Mouse (Mus musculus): ENCODE data around the gene Nup88. TPM values are rescaled to one million over a fixed set of nuclear protein-coding genes. Genes with fewer than 3 reads are reported as not detected.

The Nup88 gene
- 115 and 119 TPM in 2 replicates for polyA plus RNA-seq (2015; fragmentation: Nextera tagmentation; extraction: Ambion mirVana)

DNA sequence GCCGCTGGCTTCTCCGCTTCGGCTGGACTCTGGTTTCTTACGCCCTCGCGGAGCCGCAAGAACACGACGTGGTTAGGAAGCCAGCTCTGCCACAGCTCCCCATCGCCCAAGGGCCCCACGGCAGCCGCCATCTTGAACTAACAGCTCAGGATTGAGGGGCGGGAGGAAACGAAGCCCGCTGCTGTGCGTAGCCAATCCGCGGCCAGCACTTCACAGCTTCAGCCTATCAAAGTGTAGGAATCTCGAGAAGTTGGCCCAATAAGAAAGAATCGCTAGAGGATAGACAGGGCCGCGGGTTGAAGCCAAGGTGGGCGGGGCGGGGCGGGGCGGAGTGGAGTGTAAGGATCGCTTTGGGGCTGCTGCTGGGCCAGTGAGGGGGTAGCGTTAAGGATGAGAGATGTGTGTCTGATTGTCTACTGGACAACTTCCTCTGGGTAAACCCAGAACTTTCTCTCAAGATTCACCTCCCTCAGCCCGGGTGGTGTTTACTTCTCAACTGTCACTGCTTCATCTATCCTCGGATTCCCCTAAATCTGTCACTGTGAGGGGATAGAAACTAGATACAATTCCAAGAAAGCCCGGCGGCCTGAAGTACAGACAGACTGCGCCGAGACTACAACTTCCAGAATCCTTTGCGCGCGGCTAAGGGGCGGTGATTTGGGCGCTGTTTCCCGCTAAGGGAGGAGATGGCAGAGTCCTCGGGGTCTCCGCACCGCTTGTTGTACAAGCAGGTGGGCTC is at the start of gene Nup88, which contains the start of gene Rpain:
Nup88 (minus strand) TSS at position 153 of the 739 bp plus-strand sequence.
Rpain (plus strand) TSS at position 393 of the 739 bp plus-strand sequence.
- peak within 1 kb of the TSS; percentile 92 for H3K4me3 ChIP-seq (replicated peaks)
- peaks cover 13% of the 10 kb centered on the region for H3K4me1 ChIP-seq
- peak within 1 kb of the TSS; percentile 93 for H3K27ac ChIP-seq (replicated peaks)
- peaks cover 44% of the 10 kb centered on the region for H3K36me3 ChIP-seq
- H3K9ac ChIP-seq = peak within 1 kb of the TSS; percentile 94
- under 1% methylated on average over 43 of the region's 43 CpGs for WGBS
- peak within 1 kb of the TSS; percentile 65 for H3K4me2 ChIP-seq (replicated peaks)
- no peaks in the 10 kb centered on the region for H3K27me3 ChIP-seq
- peak; percentile 97 for ATAC-seq (ENCODE audit: insufficient number of reproducible peaks, low FRiP score, low TSS enrichment, low read depth)
- H3K9me3 ChIP-seq (replicated peaks) = no peaks in the 10 kb centered on the region

DNA sequence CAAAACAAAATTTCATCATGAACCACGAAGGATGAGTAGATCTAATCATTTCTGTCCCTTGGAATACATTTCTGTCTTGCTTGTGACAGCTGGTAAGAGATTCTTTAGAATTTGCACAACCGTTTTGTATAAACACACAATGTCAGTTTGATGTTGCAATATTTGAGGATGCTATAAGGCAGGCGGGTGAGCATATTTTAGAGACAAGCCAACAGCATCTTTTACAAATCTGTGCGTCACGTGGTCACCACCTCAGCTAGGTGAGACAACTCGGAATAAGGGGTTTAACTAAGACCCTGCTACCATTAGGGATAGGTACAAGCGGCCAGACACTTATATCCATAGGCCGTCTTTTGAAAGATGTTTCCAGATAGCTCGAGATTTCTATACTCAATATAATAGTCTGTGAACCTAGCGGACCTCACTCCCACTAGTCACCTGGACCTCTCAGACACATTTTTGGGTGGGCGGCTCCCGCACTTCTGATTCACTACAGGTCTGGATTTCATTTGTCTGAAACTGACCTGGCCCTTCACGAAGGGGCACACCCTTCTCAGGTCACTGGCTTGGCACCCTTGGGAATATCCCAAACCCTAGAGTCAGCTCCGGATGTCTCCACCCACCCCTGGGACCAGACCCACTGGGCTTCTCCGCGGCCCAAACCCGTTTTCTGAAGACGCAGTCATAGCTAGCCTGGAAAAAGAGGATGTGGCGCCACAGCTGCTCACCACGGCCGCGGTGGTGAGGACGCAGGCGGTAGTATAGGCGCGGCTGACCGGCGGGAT is 48.8 kb upstream of the Nup88 start:
- ATAC-seq (ENCODE audit: insufficient number of reproducible peaks, low FRiP score, low TSS enrichment, low read depth) = no peak; the same call in 1 of the 2 replicates
- 4% methylated on average over 28 of the region's 28 CpGs for WGBS
- Histone ChIP-seq H3K4me3 (replicated peaks) (peak overlapping the region; percentile 99), H3K9me3 (replicated peaks) (no peaks in the 10 kb centered on the region), H3K36me3 (peaks cover 18% of the 10 kb centered on the region; the same call in 1 of the 2 replicates), H3K9ac (peak overlapping the region; percentile 93), H3K4me1 (peaks cover 21% of the 10 kb centered on the region), H3K27ac (replicated peaks) (peak overlapping the region; percentile 89), H3K27me3 (no peaks in the 10 kb centered on the region), H3K4me2 (replicated peaks) (peak overlapping the region; percentile 74)

DNA sequence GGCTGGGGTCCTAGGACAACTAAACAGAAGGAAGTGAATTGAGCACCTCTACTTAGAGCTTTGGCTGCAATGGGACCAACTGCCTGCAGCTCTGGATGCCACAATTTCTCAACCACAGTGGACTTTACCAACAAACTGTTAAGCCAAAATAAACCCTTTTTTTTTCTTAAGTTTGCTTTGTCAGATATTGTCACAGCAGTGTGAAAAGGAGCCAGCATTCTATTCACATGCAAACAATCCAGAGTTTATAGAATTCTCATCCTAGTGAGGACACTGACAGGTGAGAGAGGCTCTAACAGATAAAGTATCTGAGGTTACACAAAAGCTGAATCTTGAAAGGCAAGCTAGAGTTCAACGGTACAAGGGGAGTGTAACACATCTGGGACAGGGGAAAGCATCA is 47.3 kb upstream of the Nup88 start:
- no peak overlapping the region for H3K9ac ChIP-seq
- H3K4me1 ChIP-seq = peaks cover 21% of the 10 kb centered on the region
- 95% methylated on average over 1 of the region's 1 CpGs for WGBS
- no peak overlapping the region for H3K27ac ChIP-seq (replicated peaks)
- no peak for ATAC-seq (ENCODE audit: insufficient number of reproducible peaks, low FRiP score, low TSS enrichment, low read depth)
- no peak overlapping the region for H3K4me3 ChIP-seq (replicated peaks)
- H3K9me3 ChIP-seq (replicated peaks) = no peaks in the 10 kb centered on the region
- peaks cover 24% of the 10 kb centered on the region for H3K36me3 ChIP-seq
- no peaks in the 10 kb centered on the region for H3K27me3 ChIP-seq
- H3K4me2 ChIP-seq (replicated peaks) = no peak overlapping the region

DNA sequence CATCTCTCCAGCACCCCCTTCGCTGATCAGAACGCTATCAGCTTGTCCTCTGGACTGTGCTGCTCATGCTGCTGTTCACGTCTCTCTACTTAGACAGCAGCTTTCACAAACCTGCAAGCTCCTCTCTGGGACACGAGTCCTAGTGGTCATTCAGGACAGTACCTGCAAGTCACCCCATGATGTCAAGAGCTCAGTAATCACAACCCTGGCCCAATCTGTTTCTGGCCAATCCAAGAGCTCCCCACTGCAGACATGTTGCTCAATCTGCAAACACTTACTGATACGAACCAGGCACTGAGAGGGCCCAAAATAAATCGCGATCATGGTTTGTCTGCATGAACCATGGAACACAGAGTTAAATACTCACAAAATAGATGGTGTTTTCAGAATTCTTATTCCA is 43.0 kb upstream of the Nup88 start:
- no peak overlapping the region for H3K4me3 ChIP-seq (replicated peaks)
- peaks cover 12% of the 10 kb centered on the region for H3K4me1 ChIP-seq
- H3K27ac ChIP-seq (replicated peaks) = no peak overlapping the region
- no peak overlapping the region for H3K9ac ChIP-seq
- no peak for ATAC-seq (ENCODE audit: insufficient number of reproducible peaks, low FRiP score, low TSS enrichment, low read depth)
- H3K36me3 ChIP-seq = peaks cover 46% of the 10 kb centered on the region
- no peaks in the 10 kb centered on the region for H3K27me3 ChIP-seq
- H3K4me2 ChIP-seq (replicated peaks) = no peak overlapping the region
- no peaks in the 10 kb centered on the region for H3K9me3 ChIP-seq (replicated peaks)
- 93% methylated on average over 7 of the region's 7 CpGs for WGBS

DNA sequence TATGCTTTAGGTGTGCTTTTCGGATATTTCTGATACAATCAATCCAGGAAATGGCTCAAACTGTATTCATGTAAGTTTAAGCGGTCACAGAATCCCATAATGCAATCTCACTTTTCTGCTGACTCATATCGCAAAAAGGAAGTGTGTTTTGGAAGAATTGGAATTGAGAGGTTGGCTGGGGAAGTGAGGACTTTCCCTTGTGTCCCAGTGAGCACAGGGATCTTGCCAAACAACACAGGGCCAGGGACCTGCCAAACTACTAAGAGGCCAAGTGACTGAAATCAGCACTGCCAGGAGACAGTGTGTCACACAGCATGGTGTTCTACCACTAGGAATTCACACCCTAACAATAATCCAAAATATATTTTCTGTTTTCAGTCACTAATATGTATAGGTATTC is 38.5 kb upstream of the Nup88 start:
- ATAC-seq (ENCODE audit: insufficient number of reproducible peaks, low FRiP score, low TSS enrichment, low read depth) = no peak
- Histone ChIP-seq H3K9me3 (replicated peaks) (no peaks in the 10 kb centered on the region), H3K4me2 (replicated peaks) (no peak overlapping the region), H3K27ac (replicated peaks) (no peak overlapping the region), H3K27me3 (no peaks in the 10 kb centered on the region), H3K36me3 (peaks cover 43% of the 10 kb centered on the region), H3K4me1 (peaks cover 2% of the 10 kb centered on the region), H3K9ac (no peak overlapping the region), H3K4me3 (replicated peaks) (no peak overlapping the region)
- WGBS = 89% methylated on average over 3 of the region's 3 CpGs

DNA sequence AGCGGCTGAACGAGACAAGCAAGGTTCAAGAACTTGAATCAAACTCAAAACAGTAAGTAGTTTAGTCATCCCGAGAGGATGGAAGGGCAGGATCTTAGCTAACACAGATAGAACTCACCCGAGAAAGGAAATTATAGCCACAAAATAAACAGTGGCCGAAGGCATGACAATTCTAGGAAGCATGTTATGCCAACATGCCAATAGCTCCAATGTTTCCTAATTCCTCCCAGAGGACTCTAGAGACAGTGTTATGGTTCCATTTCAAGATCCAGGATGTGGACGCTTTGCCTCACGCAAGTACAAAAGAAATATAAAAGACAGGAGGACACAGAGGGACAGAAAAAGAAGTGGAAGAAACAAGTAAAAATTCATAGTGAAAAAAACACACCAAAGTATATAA is 38.1 kb upstream of the Nup88 start:
- Histone ChIP-seq H3K9ac (no peak overlapping the region), H3K27ac (replicated peaks) (no peak overlapping the region), H3K4me1 (peaks cover 7% of the 10 kb centered on the region), H3K9me3 (replicated peaks) (no peaks in the 10 kb centered on the region), H3K4me2 (replicated peaks) (no peak overlapping the region), H3K4me3 (replicated peaks) (no peak overlapping the region), H3K36me3 (peaks cover 42% of the 10 kb centered on the region), H3K27me3 (no peaks in the 10 kb centered on the region)
- no peak for ATAC-seq (ENCODE audit: insufficient number of reproducible peaks, low FRiP score, low TSS enrichment, low read depth)
- WGBS = 86% methylated on average over 7 of the region's 7 CpGs

DNA sequence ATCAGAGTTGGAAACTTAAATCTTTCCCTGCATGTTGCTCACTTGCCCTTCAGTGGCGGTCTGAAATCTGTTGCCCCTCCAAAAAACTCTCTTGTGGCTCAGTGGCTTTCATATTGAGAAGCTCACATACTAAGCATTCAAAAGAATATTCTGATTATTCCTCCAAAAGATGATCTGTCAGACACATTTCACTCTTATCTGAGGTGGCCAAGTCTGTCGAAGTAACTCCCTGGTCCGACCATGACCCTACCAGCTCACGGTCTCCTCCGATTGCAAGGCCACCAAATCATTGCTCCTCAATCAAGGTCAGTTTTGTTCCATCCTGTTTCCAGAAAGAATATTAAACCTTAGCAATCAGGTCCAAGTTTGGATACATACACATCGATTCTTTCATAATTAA is 37.3 kb upstream of the Nup88 start:
- WGBS = 93% methylated on average over 6 of the region's 6 CpGs
- no peak for ATAC-seq (ENCODE audit: insufficient number of reproducible peaks, low FRiP score, low TSS enrichment, low read depth)
- H3K9ac ChIP-seq = no peak overlapping the region

DNA sequence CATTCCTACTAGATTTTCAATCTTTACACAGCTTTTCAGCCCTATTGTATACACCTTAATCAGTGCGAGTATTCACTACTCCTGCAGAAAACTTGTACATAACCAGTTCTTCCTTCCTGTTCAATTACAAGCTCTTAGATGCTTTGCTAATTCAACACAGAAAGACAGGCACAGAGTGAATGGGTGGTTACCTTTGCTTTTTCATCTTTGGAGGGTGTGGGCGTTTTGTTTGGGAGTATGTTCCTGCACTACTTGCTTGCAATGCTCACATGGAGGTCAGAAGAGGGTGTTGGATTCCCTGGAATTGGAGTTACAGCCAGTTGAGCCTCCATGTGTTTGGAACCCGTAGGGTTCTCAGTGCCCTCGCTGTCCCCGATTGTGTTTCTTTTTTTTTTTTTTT is 35.3 kb upstream of the Nup88 start:
- Histone ChIP-seq H3K4me1 (peaks cover 15% of the 10 kb centered on the region), H3K9me3 (replicated peaks) (no peaks in the 10 kb centered on the region), H3K27ac (replicated peaks) (0 out of 2 replicates have a peak overlapping the region, but pooled peaks have one; percentile 40), H3K27me3 (no peaks in the 10 kb centered on the region), H3K36me3 (peaks cover 18% of the 10 kb centered on the region), H3K9ac (no peak overlapping the region), H3K4me3 (replicated peaks) (peak overlapping the region; percentile 100), H3K4me2 (replicated peaks) (peak overlapping the region; percentile 45)
- no peak for ATAC-seq (ENCODE audit: insufficient number of reproducible peaks, low FRiP score, low TSS enrichment, low read depth)
- 56% methylated on average over 5 of the region's 5 CpGs for WGBS

More for the DNA sequence above, 37.3 kb upstream of the Nup88 start:
- Histone ChIP-seq H3K4me3 (replicated peaks) (no peak overlapping the region), H3K9me3 (replicated peaks) (no peaks in the 10 kb centered on the region), H3K4me2 (replicated peaks) (no peak overlapping the region), H3K4me1 (peaks cover 15% of the 10 kb centered on the region), H3K36me3 (peaks cover 34% of the 10 kb centered on the region), H3K27ac (replicated peaks) (no peak overlapping the region), H3K27me3 (no peaks in the 10 kb centered on the region)

DNA sequence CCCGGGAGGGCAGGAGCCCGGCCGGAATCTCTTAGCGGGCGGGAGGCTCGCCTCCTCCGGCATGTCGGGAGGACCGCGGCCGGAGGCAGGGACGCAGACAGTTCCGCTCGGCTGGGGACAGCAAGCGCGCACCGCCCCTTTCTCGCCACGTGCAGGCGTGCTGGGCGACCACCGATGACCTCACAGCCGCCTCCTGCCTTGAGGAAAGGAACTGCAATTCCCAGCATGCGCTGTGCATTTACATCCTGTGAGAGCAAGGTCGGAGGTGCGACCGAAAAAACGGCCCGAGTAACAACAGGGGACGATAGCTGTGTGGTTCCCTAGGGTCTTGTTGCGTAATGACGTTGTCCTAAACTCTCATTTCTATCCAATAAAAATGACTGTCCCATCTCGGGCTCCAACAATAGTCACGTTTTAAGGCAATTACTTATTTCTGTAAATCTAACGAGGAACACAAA is 34.6 kb upstream of the Nup88 start, which contains the start of gene Dhx33:
Dhx33 (minus strand) TSS at position 122 of the 458 bp plus-strand sequence.
- Histone ChIP-seq H3K4me1 (peaks cover 15% of the 10 kb centered on the region), H3K9me3 (replicated peaks) (no peaks in the 10 kb centered on the region), H3K9ac (peak within 1 kb of the TSS; percentile 62), H3K27me3 (no peaks in the 10 kb centered on the region), H3K4me3 (replicated peaks) (peak within 1 kb of the TSS; percentile 100), H3K27ac (replicated peaks) (peak within 1 kb of the TSS; percentile 80), H3K36me3 (peaks cover 16% of the 10 kb centered on the region), H3K4me2 (replicated peaks) (peak within 1 kb of the TSS; percentile 84)
- ATAC-seq (ENCODE audit: insufficient number of reproducible peaks, low FRiP score, low TSS enrichment, low read depth) = peak; percentile 97
- under 1% methylated on average over 35 of the region's 35 CpGs for WGBS

DNA sequence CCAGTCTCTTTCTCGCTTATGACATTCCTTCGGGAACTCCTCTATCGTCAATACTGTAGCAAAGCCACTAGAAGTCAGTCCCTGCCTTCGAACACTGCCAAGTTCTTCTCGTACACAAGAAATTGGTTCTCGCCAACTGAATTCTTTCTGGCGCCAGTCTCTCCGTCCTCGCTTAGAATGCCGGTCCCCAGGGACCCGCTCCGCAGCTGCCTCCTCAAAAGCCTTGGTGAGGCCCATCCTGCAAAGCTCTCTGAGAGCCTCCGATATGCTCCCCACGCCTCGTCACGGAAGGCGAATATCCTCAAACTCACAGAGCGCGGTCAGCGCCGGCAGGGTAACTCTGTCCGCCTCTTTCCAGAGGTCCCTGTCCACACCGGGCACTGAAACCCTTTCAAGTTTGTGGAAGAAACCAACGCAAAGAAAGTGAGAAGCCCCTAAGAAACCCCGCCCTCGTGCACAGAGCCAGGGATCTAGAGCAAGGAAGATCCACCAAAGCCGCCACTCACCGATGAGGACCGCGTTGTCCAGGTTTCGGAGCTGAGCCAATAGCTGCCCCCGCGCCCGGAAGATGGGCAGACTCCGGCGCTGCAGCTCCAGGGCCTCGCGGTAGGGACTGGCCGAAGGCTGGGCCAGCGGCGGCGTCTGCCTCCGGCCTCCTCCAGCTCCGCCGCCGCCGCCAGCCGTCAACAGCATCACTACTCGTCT is 34.0 kb upstream of the Nup88 start:
- Histone ChIP-seq H3K9me3 (replicated peaks) (no peaks in the 10 kb centered on the region), H3K4me3 (replicated peaks) (peak overlapping the region; percentile 100), H3K4me2 (replicated peaks) (peak overlapping the region; percentile 84), H3K36me3 (peaks cover 17% of the 10 kb centered on the region), H3K27ac (replicated peaks) (peak overlapping the region; percentile 80), H3K27me3 (no peaks in the 10 kb centered on the region), H3K9ac (peak overlapping the region; percentile 62), H3K4me1 (peaks cover 15% of the 10 kb centered on the region)
- 3% methylated on average over 49 of the region's 49 CpGs for WGBS
- peak; percentile 47 for ATAC-seq (ENCODE audit: insufficient number of reproducible peaks, low FRiP score, low TSS enrichment, low read depth)

DNA sequence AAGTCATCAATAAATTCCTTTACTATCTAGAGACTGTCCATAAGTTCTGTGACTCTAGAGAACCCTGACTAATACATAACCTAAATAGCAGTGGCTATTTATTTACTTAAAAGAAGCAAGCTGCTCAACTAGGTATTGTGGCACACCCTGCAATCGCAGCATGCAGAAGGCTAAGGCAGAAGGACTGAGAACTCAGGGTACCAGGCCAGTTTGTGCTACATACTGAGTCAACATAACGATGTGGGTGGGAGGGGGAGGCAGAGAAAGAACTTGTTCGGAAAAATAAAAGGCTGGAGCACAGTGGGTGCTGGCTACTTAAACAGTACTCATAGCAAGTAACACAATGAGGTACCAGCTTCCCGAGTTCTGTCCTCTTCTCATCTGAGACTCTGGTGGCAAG is 31.4 kb upstream of the Nup88 start:
- no peak overlapping the region for H3K9ac ChIP-seq
- H3K4me1 ChIP-seq = peaks cover 15% of the 10 kb centered on the region
- ATAC-seq (ENCODE audit: insufficient number of reproducible peaks, low FRiP score, low TSS enrichment, low read depth) = no peak
- no peak overlapping the region for H3K27ac ChIP-seq (replicated peaks)
- H3K27me3 ChIP-seq = no peaks in the 10 kb centered on the region
- no peak overlapping the region for H3K4me2 ChIP-seq (replicated peaks)
- WGBS = 91% methylated on average over 4 of the region's 4 CpGs
- H3K36me3 ChIP-seq = peaks cover 30% of the 10 kb centered on the region
- no peaks in the 10 kb centered on the region for H3K9me3 ChIP-seq (replicated peaks)
- H3K4me3 ChIP-seq (replicated peaks) = no peak overlapping the region

All from embryonic facial prominence, embryonic 15.5 days (tissue).